Mouse (Mus musculus) thymus, adult 2 months (tissue): Measurements from ENCODE around the gene Gpr137. TPM values are rescaled to one million over a fixed set of nuclear protein-coding genes. Genes with fewer than 3 reads are reported as not detected.

Source experiments
- DNase-seq: peaks from one replicate; pipeline ENCODE4 v3.0.0; 2021
- H3K27ac ChIP-seq: fragments of 200-500 bp; 2 replicates; pipeline ENCODE4 v1.5.1; 2012; ENCODE audit warnings: low read length, control low read depth; ENCODE audit not compliant: control insufficient read depth, insufficient read depth
- H3K27me3 ChIP-seq: fragments of 200-500 bp; 2 replicates; pipeline ENCODE4 v1.6.1; 2012; ENCODE audit warnings: mild to moderate bottlenecking, low read length, moderate library complexity, mixed read lengths; ENCODE audit not compliant: control insufficient read depth, insufficient read depth
- H3K36me3 ChIP-seq: fragments of 200-500 bp; 2 replicates; pipeline ENCODE4 v1.6.1; 2012; ENCODE audit warnings: mild to moderate bottlenecking, low read length, moderate library complexity; ENCODE audit not compliant: control insufficient read depth, insufficient read depth
- H3K4me1 ChIP-seq: fragments of 200-500 bp; replicated peaks from 2 replicates; pipeline ENCODE4 v1.6.1; 2012; ENCODE audit warnings: low read length; ENCODE audit not compliant: control insufficient read depth, insufficient read depth
- H3K4me3 ChIP-seq: fragments of 200-500 bp; 2 replicates; pipeline ENCODE4 v1.5.1; 2012; ENCODE audit warnings: mild to moderate bottlenecking, low read length, control low read depth, moderate library complexity; ENCODE audit not compliant: control insufficient read depth, insufficient read depth
- CTCF ChIP-seq: fragments of 200-500 bp; IDR thresholded peaks from 2 replicates; pipeline ENCODE4 v1.5.1; 2012; ENCODE audit warnings: mild to moderate bottlenecking, control low read depth, low read length, moderate library complexity, borderline replicate concordance; ENCODE audit not compliant: control insufficient read depth, poor library complexity, insufficient read depth; ENCODE audit errors: extremely low read depth
- POLR2A ChIP-seq: fragments of 200-500 bp; IDR thresholded peaks from 2 replicates; pipeline ENCODE4 v1.6.1; 2012; ENCODE audit warnings: mild to moderate bottlenecking, low read length, control low read depth, moderate library complexity; ENCODE audit not compliant: control insufficient read depth, poor library complexity, insufficient read depth; ENCODE audit errors: extremely low read depth
- WGBS: fragments of 180-500 bp; shearing (Covaris S2); methylation state at CpG from one replicate; pipeline ENCODE4 v1.1.7; 2018; 5-methylcytosine and 5-hydroxymethylcytosine counted together
- polyA plus RNA-seq: library from polyadenylated mRNA; depleted of rRNA; stranded (reverse); fragments of >200 nt; gene quantifications from 2 replicates; pipeline ENCODE4 v1.2.3, GENCODE M21; 2012

Gpr137 gene
- polyA plus RNA-seq, 1 experiment = 86.6 TPM

DNA sequence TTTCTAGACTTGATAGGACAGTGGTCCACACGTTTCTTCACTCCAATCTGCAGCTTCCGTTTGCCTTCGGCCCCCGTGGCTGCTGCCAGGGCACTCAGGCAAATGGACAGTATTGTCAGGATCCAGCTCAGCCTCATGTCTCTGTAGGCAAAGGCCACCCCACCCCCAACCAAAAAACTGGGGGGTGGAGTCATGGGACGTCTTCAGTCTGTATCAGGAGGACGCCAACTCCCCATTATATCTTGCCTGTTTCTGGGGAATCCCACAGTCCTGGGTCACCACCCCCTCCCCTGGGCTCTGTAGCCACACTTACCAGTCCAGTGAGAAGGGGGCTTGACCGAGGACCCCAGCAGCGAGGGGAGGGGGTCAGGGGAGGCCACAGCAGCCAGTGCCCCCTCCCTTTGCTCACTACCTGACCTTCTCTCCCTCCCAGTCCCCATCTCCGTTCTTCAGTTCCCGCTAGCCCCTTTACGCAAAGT, 36.8 kb upstream of the Gpr137 start:
- Histone ChIP-seq H3K27me3 (no peaks in the 10 kb centered on the region), H3K27ac (peak overlapping the region; percentile 1; the same call in 1 of the 2 replicates), H3K4me3 (peak overlapping the region; percentile 48), H3K4me1 (peaks cover 29% of the 10 kb centered on the region), H3K36me3 (peaks cover 6% of the 10 kb centered on the region; the same call in 1 of the 2 replicates)
- 31% methylated on average over 11 of the region's 11 CpGs for WGBS
- peak; percentile 54 for DNase-seq
- TF ChIP-seq CTCF (no peak), POLR2A (no peak)

DNA sequence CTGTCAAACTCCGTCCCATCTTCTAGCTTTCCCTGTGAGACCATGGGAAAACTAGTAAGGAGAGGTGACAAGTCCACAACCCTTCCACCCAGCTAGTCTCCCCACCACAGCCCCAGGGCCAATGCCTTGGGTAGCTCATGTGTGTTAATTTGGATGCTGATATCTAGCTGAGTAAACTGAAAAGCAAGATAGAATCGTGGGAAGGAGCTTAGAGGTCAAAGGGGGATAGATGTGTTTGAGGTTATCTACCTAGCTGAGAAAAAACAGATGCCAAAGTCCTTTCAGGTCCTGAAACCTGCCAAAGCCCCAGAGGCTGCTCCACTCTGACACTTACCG, 36.3 kb upstream of the Gpr137 start:
- H3K4me3 ChIP-seq = peak overlapping the region; percentile 48
- TF ChIP-seq CTCF (no peak), POLR2A (no peak)
- WGBS = 61% methylated on average over 3 of the region's 3 CpGs

DNA sequence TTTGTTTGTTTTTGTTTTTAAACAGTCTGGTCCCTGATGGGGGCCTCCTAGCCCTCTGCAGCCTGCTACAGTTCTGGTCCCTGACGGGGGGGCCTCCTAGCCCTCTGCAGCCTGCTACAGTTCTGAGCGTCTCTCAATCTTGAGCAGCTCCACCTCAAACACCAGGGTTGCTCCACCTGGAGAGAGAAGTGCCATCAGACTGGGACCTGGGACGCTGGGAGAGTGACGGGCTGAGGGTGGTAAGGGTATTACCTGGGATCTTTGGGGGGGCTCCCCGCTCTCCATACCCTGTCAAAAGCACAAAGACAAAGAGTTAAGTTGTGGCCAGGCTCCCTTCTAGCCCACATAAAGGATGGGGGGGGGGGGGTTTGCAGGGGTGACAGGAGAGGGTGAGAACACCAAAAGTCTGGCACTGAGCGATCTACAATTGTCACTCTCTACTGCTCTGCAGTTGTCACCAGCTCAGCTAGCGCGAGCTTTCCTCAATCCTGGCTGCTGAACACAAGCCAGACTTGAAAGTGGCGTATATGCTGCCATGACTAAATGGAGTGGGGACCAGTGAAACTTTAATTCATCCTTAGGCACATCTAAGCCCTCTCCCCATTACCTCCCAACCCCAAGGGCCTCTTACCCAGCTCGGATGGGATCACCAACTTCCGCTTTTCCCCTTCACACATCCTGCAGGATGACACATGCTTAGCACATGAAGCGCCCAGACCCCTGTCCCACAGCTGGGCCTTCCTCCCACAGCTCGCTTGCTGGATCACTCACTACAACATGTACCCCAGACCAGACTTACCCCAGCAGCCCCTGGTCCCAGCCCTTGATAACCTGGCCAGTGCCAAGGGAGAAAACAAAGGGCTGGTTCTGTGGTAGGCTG, 35.7 kb upstream of the Gpr137 start:
- H3K4me1 ChIP-seq = peaks cover 32% of the 10 kb centered on the region
- no peak for DNase-seq
- WGBS = 90% methylated on average over 13 of the region's 13 CpGs
- H3K4me3 ChIP-seq = no peak overlapping the region
- TF ChIP-seq CTCF (no peak), POLR2A (no peak)
- peak overlapping the region; percentile 14; the same call in 1 of the 2 replicates for H3K27ac ChIP-seq
- peaks cover 6% of the 10 kb centered on the region; the same call in 1 of the 2 replicates for H3K36me3 ChIP-seq
- H3K27me3 ChIP-seq = no peaks in the 10 kb centered on the region

More for the DNA sequence above, 36.3 kb upstream of the Gpr137 start:
- peaks cover 32% of the 10 kb centered on the region for H3K4me1 ChIP-seq
- DNase-seq = no peak
- H3K36me3 ChIP-seq = peaks cover 6% of the 10 kb centered on the region; the same call in 1 of the 2 replicates
- peak overlapping the region; percentile 7; the same call in 1 of the 2 replicates for H3K27ac ChIP-seq
- H3K27me3 ChIP-seq = no peaks in the 10 kb centered on the region

DNA sequence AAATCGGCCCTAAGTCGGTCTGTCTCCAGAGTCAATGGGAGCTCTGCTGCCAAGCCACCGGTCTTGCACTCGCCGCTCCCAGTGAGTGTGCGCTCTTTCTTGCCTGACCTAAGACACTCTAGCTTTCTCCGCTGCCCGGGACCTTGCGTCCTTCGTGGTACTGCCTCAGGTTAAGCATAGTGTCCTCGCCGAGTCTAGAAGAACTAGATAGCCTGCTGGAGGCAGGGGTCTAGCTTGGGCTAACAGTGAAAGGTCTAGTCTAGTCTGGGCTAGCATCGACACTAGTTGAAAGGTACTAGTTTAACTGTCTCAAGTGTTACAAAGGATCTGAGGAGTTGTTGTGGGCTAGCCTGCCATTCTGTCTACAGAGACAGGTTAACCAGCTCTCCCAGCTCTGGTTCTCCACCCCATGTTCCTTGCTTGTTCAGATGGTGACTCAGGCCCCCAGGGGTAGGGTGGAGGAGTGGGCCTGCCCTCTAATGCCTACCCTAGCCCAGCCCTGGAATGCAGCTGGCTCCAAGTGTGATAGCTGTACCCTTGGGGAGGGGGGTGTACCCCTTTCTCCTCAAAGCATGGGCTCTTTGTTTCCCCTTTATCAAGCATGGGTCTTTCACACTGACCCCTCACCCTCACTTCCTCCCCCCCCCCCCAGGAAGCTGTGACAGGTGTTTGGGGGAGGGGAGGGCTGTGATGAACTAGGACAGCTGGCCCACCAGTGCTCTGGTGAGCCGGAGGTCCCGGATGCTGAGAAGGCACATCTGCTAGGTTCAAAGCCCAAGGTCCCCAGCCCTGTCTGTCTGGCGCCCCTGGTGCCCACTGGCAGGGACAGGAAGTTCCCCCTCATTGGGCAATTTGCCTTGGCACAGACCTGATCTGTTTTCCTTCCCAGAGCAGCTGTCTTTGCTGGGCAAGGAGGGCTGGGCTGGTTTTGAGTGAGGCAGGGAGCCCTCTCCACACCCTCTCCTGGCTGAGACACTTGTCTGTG, 33.5 kb upstream of the Gpr137 start, which contains the start of gene Plcb3:
TSS of gene Plcb3 (minus strand) at position 934 of the 985 bp plus-strand sequence.
- TF ChIP-seq CTCF (peak; percentile 54; the same call in 1 of the 2 replicates), POLR2A (peak; percentile 63)
- Histone ChIP-seq H3K36me3 (peaks cover 6% of the 10 kb centered on the region; the same call in 1 of the 2 replicates), H3K27ac (peak within 1 kb of the TSS; percentile 95), H3K4me3 (peak within 1 kb of the TSS; percentile 62), H3K4me1 (peaks cover 32% of the 10 kb centered on the region), H3K27me3 (no peaks in the 10 kb centered on the region)
- peak; percentile 87 for DNase-seq
- under 1% methylated on average over 16 of the region's 16 CpGs for WGBS

DNA sequence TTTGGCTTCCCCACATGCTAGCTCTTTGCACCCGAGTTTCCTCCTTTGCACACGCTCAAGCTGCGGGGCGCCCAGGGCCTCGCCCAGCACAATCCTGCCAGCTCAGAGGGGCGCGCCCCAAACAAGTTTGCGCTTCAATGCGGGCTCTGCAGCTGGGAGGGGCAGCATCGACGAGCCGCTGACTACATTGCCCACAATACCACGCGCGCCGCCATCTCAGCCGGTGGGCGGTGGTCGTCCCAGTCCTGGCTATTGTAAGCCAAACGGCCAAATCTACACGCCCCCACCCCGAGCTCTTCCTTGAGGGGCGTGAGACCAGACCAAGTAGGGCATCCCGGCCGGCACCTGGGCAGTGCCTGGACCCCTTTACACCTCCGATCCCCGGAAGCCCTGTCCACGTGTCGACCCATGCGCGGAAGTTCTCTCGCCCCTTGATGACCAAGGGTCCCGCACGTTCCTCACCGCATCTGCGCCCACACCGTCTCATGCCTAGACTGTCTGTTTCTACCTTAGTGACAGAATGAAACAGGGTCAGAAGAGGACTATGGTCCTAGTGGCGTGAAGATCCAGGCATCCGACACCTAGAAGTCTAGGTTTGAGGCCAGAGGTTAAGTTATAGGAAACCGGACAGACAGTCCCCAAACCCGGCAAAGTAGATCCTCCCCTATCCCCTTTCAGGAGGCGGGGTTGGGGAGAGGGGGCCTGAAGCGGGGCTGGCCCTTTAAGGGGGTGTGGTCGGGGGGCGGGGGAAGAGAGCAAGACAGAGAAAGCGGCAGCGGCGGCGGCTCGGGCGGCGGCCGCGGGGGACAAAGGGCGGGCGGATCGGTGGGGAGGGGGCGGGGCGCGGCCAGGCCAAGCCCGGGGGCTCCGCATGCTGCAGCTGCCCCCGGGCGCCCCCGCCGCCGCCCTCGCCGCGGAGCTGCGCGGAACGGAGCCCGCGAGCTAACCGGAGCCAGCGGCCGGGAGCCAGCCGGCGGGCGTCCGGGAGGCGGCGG, 32.2 kb upstream of the Gpr137 start, which contains the start of gene Ppp1r14b:
TSS of gene Ppp1r14b (plus strand) at position 758 of the 995 bp plus-strand sequence.
- Histone ChIP-seq H3K4me1 (peaks cover 43% of the 10 kb centered on the region), H3K4me3 (peak within 1 kb of the TSS; percentile 70), H3K27ac (peak within 1 kb of the TSS; percentile 95), H3K27me3 (no peaks in the 10 kb centered on the region), H3K36me3 (peaks cover 6% of the 10 kb centered on the region; the same call in 1 of the 2 replicates)
- DNase-seq = peak; percentile 85
- WGBS = 1% methylated on average over 64 of the region's 84 CpGs
- TF ChIP-seq POLR2A (no peak; the same call in 1 of the 2 replicates), CTCF (no peak)
